Mouse (Mus musculus) C2C12 (cell line): ENCODE data around the gene Klhl21. TPM values are rescaled to one million over a fixed set of nuclear protein-coding genes. Genes with fewer than 3 reads are reported as not detected.
A peak's percentile ranks its signal among the peaks of the same experiment; 100 is the strongest.

Experiments
- H3K27me3 ChIP-seq: one replicate; pipeline ENCODE4 v1.6.1; 2011; ENCODE audit not compliant: control insufficient read depth, insufficient read depth, insufficient read length
- H3K36me3 ChIP-seq: one replicate; pipeline ENCODE4 v1.6.1; 2011; ENCODE audit not compliant: control insufficient read depth, insufficient read depth
- H3K4me3 ChIP-seq: one replicate; pipeline ENCODE4 v1.5.1; 2011; ENCODE audit warnings: mild to moderate bottlenecking, control low read depth; ENCODE audit not compliant: poor library complexity, insufficient read depth, severe bottlenecking
- H3K79me2 ChIP-seq: one replicate; pipeline ENCODE4 v1.6.1; 2011; ENCODE audit not compliant: control insufficient read depth, insufficient read depth
- H3K79me3 ChIP-seq: one replicate; pipeline ENCODE4 v1.6.1; 2011; ENCODE audit warnings: low read depth, control low read depth
- H3ac ChIP-seq: one replicate; pipeline ENCODE3; 2011; ENCODE audit warnings: low read depth; ENCODE audit not compliant: control insufficient read depth, insufficient read length
- CEBPB ChIP-seq: IDR thresholded peaks from one replicate; pipeline ENCODE4 v1.6.1; 2011; ENCODE audit warnings: low read depth, mild to moderate bottlenecking, control low read depth, moderate library complexity
- CTCF ChIP-seq: IDR thresholded peaks from one replicate; pipeline ENCODE4 v1.5.1; 2011; ENCODE audit not compliant: control insufficient read depth, insufficient read depth, insufficient read length
- FOSL1 ChIP-seq: IDR thresholded peaks from one replicate; pipeline ENCODE4 v1.8.0; 2011; ENCODE audit warnings: mild to moderate bottlenecking, low read length; ENCODE audit not compliant: poor library complexity, insufficient read depth, severe bottlenecking
- MAX ChIP-seq: IDR thresholded peaks from one replicate; pipeline ENCODE4 v1.6.1; 2011; ENCODE audit warnings: mild to moderate bottlenecking, control low read depth
- MYOD1 ChIP-seq: IDR thresholded peaks from one replicate; pipeline ENCODE4 v1.6.1; 2011; ENCODE audit warnings: low read depth; ENCODE audit not compliant: control insufficient read depth, insufficient read length
- MYOG ChIP-seq: IDR thresholded peaks from one replicate; pipeline ENCODE4 v1.6.1; 2011; ENCODE audit not compliant: control insufficient read depth, insufficient read length; ENCODE audit errors: extremely low read depth
- USF1 ChIP-seq: IDR thresholded peaks from one replicate; pipeline ENCODE4 v1.6.1; 2011; ENCODE audit warnings: low read depth, mild to moderate bottlenecking, control low read depth, moderate library complexity
- long read RNA-seq, 2 experiments: library from polyadenylated mRNA; unstranded; transcript quantifications; one replicate each; pipeline ENCODE4 v2.0.0; 2019 to 2020
- polyA plus RNA-seq: library from polyadenylated mRNA; unstranded; fragments of >200 nt; fragmentation: generic; extraction: Trizol; gene quantifications from one replicate; pipeline ENCODE4 v1.2.1, GENCODE M21; 2012; ENCODE audit warnings: missing spikeins

Klhl21 gene
- polyA plus RNA-seq: 36.2 TPM
- long read RNA-seq, experiment 1, transcript Klhl21-201 (4 exons, 3,986 nt): major isoform, 12 of 16 reads
- long read RNA-seq, experiment 1, partial matches to known transcripts: 0 of 16 reads
- long read RNA-seq, experiment 1, other reads (novel, unspliced or antisense): 4 of 16 reads
- long read RNA-seq, experiment 2, transcript Klhl21-201 (4 exons, 3,986 nt): major isoform, 611 of 721 reads
- long read RNA-seq, experiment 2, partial matches to known transcripts: 76 of 721 reads
- long read RNA-seq, experiment 2, other reads (novel, unspliced or antisense): 34 of 721 reads

- peak within 1 kb of the TSS; percentile 78 for H3ac ChIP-seq
- TF ChIP-seq CTCF (no peak), MYOD1 (peak; percentile 34), FOSL1 (no peak), MAX (no peak), USF1 (no peak), CEBPB (no peak), MYOG (no peak)
- H3K4me3 ChIP-seq: peak within 1 kb of the TSS; percentile 79
- H3K27me3 ChIP-seq: no peaks in the 10 kb centered on the region
- peaks cover 40% of the 10 kb centered on the region for H3K79me3 ChIP-seq
- peaks cover 27% of the 10 kb centered on the region for H3K36me3 ChIP-seq
- peaks cover 49% of the 10 kb centered on the region for H3K79me2 ChIP-seq
Observed at GRCm38 (mm10) chr4:152008622-152009075, at the start of gene Klhl21. Gene Klhl21 (plus strand): TSS chr4:152008803.

- Histone ChIP-seq H3K4me3 (no peak overlapping the region), H3ac (no peak overlapping the region), H3K79me3 (no peaks in the 10 kb centered on the region), H3K36me3 (peaks cover 81% of the 10 kb centered on the region), H3K27me3 (no peaks in the 10 kb centered on the region), H3K79me2 (no peaks in the 10 kb centered on the region)
- TF ChIP-seq CTCF: no peak
Observed at GRCm38 (mm10) chr4:151959849-151960512, 48.6 kb upstream of the Klhl21 start.

- H3ac ChIP-seq: no peak overlapping the region
- peaks cover 81% of the 10 kb centered on the region for H3K36me3 ChIP-seq
- TF ChIP-seq MYOG (no peak), CEBPB (no peak), FOSL1 (no peak), MYOD1 (no peak), MAX (no peak), USF1 (no peak)
- no peaks in the 10 kb centered on the region for H3K79me2 ChIP-seq
- H3K27me3 ChIP-seq: no peaks in the 10 kb centered on the region
- H3K4me3 ChIP-seq: no peak overlapping the region
- no peaks in the 10 kb centered on the region for H3K79me3 ChIP-seq
Observed at GRCm38 (mm10) chr4:151960513-151960854, 48.1 kb upstream of the Klhl21 start.

- TF ChIP-seq FOSL1 (no peak), CTCF (no peak), MYOG (no peak), CEBPB (no peak), USF1 (no peak), MYOD1 (no peak), MAX (no peak)
Observed at GRCm38 (mm10) chr4:151962817-151963216, 45.8 kb upstream of the Klhl21 start.

GRCm38 (mm10) chr4:151968204-151968921 lies 40.2 kb upstream of the Klhl21 start:
- H3K36me3 ChIP-seq: peaks cover 47% of the 10 kb centered on the region
- H3ac ChIP-seq: no peak overlapping the region
- no peaks in the 10 kb centered on the region for H3K79me2 ChIP-seq
- TF ChIP-seq CTCF: no peak
- H3K27me3 ChIP-seq: no peaks in the 10 kb centered on the region
- no peak overlapping the region for H3K4me3 ChIP-seq
- H3K79me3 ChIP-seq: no peaks in the 10 kb centered on the region

More at GRCm38 (mm10) chr4:151962817-151963216, 45.8 kb upstream of the Klhl21 start:
- H3K79me2 ChIP-seq: no peaks in the 10 kb centered on the region
- no peak overlapping the region for H3K4me3 ChIP-seq
- H3K36me3 ChIP-seq: peaks cover 70% of the 10 kb centered on the region
- no peaks in the 10 kb centered on the region for H3K27me3 ChIP-seq
- no peaks in the 10 kb centered on the region for H3K79me3 ChIP-seq
- no peak overlapping the region for H3ac ChIP-seq
